11 mouse cellular contexts compared by ENCODE assay signal in genomic region chr19:3333694-3334515, GRCm38 (mm10). TPM values are rescaled to one million over a fixed set of nuclear protein-coding genes. Genes with fewer than 3 reads are reported as not detected.
A peak's percentile ranks its signal among the peaks of the same experiment; 100 is the strongest.
DNase-seq lines count a peak whose midpoint lies in the region; ATAC-seq and TF ChIP-seq lines count a peak whose summit lies in the region.
"Had no signal": no experiment of that assay in that cellular context is flagged by ENCODE, and none has a peak within 500 bp of the region (broad histone marks: within the 10 kb centered on the region; RNA-seq: fewer than 3 reads in every experiment).

No protein-coding gene starts in this region.

- peak overlapping the region; percentile 56 for H3K27ac ChIP-seq in hindbrain, embryonic 11.5 days (ENCODE audit: low read depth, low read length)
- H3K27ac ChIP-seq in stomach, postnatal 0 days (replicated peaks) = peak overlapping the region; percentile 35
- no peak overlapping the region for H3K27ac ChIP-seq in heart, adult 2 months
- H3K27ac ChIP-seq: forebrain, embryonic 12.5 days; limb, embryonic 12.5 days had no signal

- DNase-seq in urinary bladder, adult 2 months (ENCODE audit: low spot score) = peak; percentile 38
- DNase-seq in urinary bladder, postnatal 25 days (ENCODE audit: low spot score) = no peak
- peak; percentile 34 for DNase-seq in hindbrain, embryonic 11.5 days (ENCODE audit: low spot score)
- DNase-seq in liver = peak; percentile 50
- peak; percentile 54 for DNase-seq in stomach, postnatal 0 days (ENCODE audit: low spot score)
- no peak for DNase-seq in left cerebral cortex, postnatal 36 days (ENCODE audit: low spot score in 2 of 2)
- DNase-seq in lung, postnatal 4 days = no peak
- no peak for DNase-seq in heart, adult 2 months
- DNase-seq: right cerebral cortex, adult 18-20 months had no signal

- ATAC-seq in hindbrain, embryonic 11.5 days (ENCODE audit: low FRiP score) = peak; percentile 75
- peak; percentile 52 for ATAC-seq in stomach, postnatal 0 days (ENCODE audit: low FRiP score, low TSS enrichment)

- no peaks in the 10 kb centered on the region for H3K9me3 ChIP-seq in hindbrain, embryonic 11.5 days (ENCODE audit: control insufficient read depth, low read length)
- no peaks in the 10 kb centered on the region for H3K9me3 ChIP-seq in stomach, postnatal 0 days (ENCODE audit: control insufficient read depth, low read length)
- H3K9me3 ChIP-seq: forebrain, embryonic 12.5 days; limb, embryonic 12.5 days had no signal

- intact Hi-C loops in left cerebral cortex, postnatal 36 days (cut with DNase I) = no loop called here
- intact Hi-C loops in heart, adult 2 months (cut with DNase I) = no loop called here

- no peak overlapping the region for H3K4me2 ChIP-seq in hindbrain, embryonic 11.5 days (replicated peaks; ENCODE audit: low read depth, low read length)
- H3K4me2 ChIP-seq in stomach, postnatal 0 days (replicated peaks; ENCODE audit: low read depth) = no peak overlapping the region
- H3K4me2 ChIP-seq: forebrain, embryonic 12.5 days; limb, embryonic 12.5 days had no signal

- no peaks in the 10 kb centered on the region for H3K36me3 ChIP-seq in hindbrain, embryonic 11.5 days (ENCODE audit: control insufficient read depth, insufficient read depth, low read length)
- H3K36me3 ChIP-seq in stomach, postnatal 0 days (ENCODE audit: control insufficient read depth, insufficient read depth, low read length) = no peaks in the 10 kb centered on the region
- H3K36me3 ChIP-seq in heart, adult 2 months (ENCODE audit: control insufficient read depth, insufficient read depth, low read length) = peaks cover 10% of the 10 kb centered on the region
- H3K36me3 ChIP-seq: forebrain, embryonic 12.5 days; limb, embryonic 12.5 days had no signal

- peaks cover 26% of the 10 kb centered on the region for H3K79me2 ChIP-seq in heart, adult 2 months (replicated peaks; ENCODE audit: control insufficient read depth, insufficient read depth, low read length)

- WGBS in hindbrain, embryonic 11.5 days = 54% methylated on average over 17 of the region's 17 CpGs
- 70% methylated on average over 17 of the region's 17 CpGs for WGBS in stomach, postnatal 0 days
- WGBS in heart, adult 2 months = 66% methylated on average over 17 of the region's 17 CpGs

- peak; percentile 54 for TF ChIP-seq EP300 in stomach, postnatal 0 days (optimal IDR thresholded peaks at IDR 0.05)
- no peak for TF ChIP-seq EP300 in heart, adult 2 months (IDR thresholded peaks at IDR 0.05; ENCODE audit: insufficient read depth, low read depth, low read length)

- no peak overlapping the region for H3K9ac ChIP-seq in hindbrain, embryonic 11.5 days (ENCODE audit: low read depth, low read length)
- no peak overlapping the region for H3K9ac ChIP-seq in stomach, postnatal 0 days (ENCODE audit: low read length)
- no peak overlapping the region for H3K9ac ChIP-seq in heart, adult 2 months (ENCODE audit: low read depth, low read length)
- H3K9ac ChIP-seq: forebrain, embryonic 12.5 days; limb, embryonic 12.5 days had no signal

- peaks cover 1% of the 10 kb centered on the region; the same call in 1 of the 2 replicates for H3K27me3 ChIP-seq in hindbrain, embryonic 11.5 days (ENCODE audit: control insufficient read depth, insufficient read depth, low read length)
- no peaks in the 10 kb centered on the region for H3K27me3 ChIP-seq in stomach, postnatal 0 days (ENCODE audit: control insufficient read depth, insufficient read depth, low read length)
- H3K27me3 ChIP-seq in heart, adult 2 months (ENCODE audit: control insufficient read depth, insufficient read depth, low read length) = no peaks in the 10 kb centered on the region
- H3K27me3 ChIP-seq: forebrain, embryonic 12.5 days; limb, embryonic 12.5 days had no signal

- no peak overlapping the region for H3K4me3 ChIP-seq in hindbrain, embryonic 11.5 days (ENCODE audit: low read depth, low read length)
- H3K4me3 ChIP-seq in stomach, postnatal 0 days (ENCODE audit: low read depth, low read length) = no peak overlapping the region
- no peak overlapping the region for H3K4me3 ChIP-seq in heart, adult 2 months
- H3K4me3 ChIP-seq: forebrain, embryonic 12.5 days; limb, embryonic 12.5 days had no signal

- no peak for TF ChIP-seq CTCF in stomach, postnatal 0 days (IDR thresholded peaks at IDR 0.05; ENCODE audit: low read depth)
- TF ChIP-seq CTCF in heart, adult 2 months (IDR thresholded peaks at IDR 0.05) = no peak

- peaks cover 3% of the 10 kb centered on the region; the same call in 1 of the 2 replicates for H3K4me1 ChIP-seq in hindbrain, embryonic 11.5 days (replicated peaks; ENCODE audit: control insufficient read depth, insufficient read depth, low read length)
- H3K4me1 ChIP-seq in stomach, postnatal 0 days (replicated peaks; ENCODE audit: control insufficient read depth, insufficient read depth) = peaks cover 3% of the 10 kb centered on the region; the same call in 1 of the 2 replicates
- peaks cover 43% of the 10 kb centered on the region for H3K4me1 ChIP-seq in heart, adult 2 months (ENCODE audit: control insufficient read depth, insufficient read depth, low read length)
- H3K4me1 ChIP-seq: limb, embryonic 12.5 days had no signal

- TF ChIP-seq POLR2A in heart, adult 2 months (IDR thresholded peaks at IDR 0.05; ENCODE audit: insufficient read depth, low read depth, low read length) = no peak

RNA-seq across cellular contexts. Expression of gene Cpt1a, which starts 11.8 kb away (rescaled TPM):
- polyA plus RNA-seq in urinary bladder, adult 2 months (2012; rRNA removed) = 61.6 and 67.1 TPM in 2 replicates
- 6.6 and 8.8 TPM in 2 replicates for polyA plus RNA-seq in hindbrain, embryonic 11.5 days (2014; fragmentation: Nextera tagmentation; extraction: Ambion mirVana)
- 59.5 and 62.0 TPM in 2 replicates for polyA plus RNA-seq in stomach, postnatal 0 days (2015; fragmentation: Nextera tagmentation; extraction: Ambion mirVana)
- total RNA-seq in left cerebral cortex, postnatal 36 days (2021) = 10 to 100 TPM; 25.5 to 31.1 TPM
- 10 to 100 TPM; 44.0 to 54.7 TPM for total RNA-seq in heart, adult 2 months (2021)
- 42.9 and 49.4 TPM in 2 replicates for polyA plus RNA-seq in heart, adult 2 months (2012; rRNA removed)

RNA-seq across cellular contexts. Expression of gene Ighmbp2, which starts 51.1 kb away (rescaled TPM):
- polyA plus RNA-seq in urinary bladder, adult 2 months (2012; rRNA removed) = 5.8 and 7.0 TPM in 2 replicates
- 6.0 and 7.5 TPM in 2 replicates for polyA plus RNA-seq in hindbrain, embryonic 11.5 days (2014; fragmentation: Nextera tagmentation; extraction: Ambion mirVana)
- 3.9 and 4.0 TPM in 2 replicates for polyA plus RNA-seq in stomach, postnatal 0 days (2015; fragmentation: Nextera tagmentation; extraction: Ambion mirVana)
- 10 to 100 TPM; 10.7 TPM for total RNA-seq in left cerebral cortex, postnatal 36 days (2021)
- total RNA-seq in heart, adult 2 months (2021) = 1 to 10 TPM; 2.2 to 2.8 TPM
- 2.3 and 2.7 TPM in 2 replicates for polyA plus RNA-seq in heart, adult 2 months (2012; rRNA removed)

RNA-seq across cellular contexts. Expression of gene Mrpl21, which starts 51.2 kb away (rescaled TPM):
- 43.3 and 55.7 TPM in 2 replicates for polyA plus RNA-seq in urinary bladder, adult 2 months (2012; rRNA removed)
- 124 and 133 TPM in 2 replicates for polyA plus RNA-seq in hindbrain, embryonic 11.5 days (2014; fragmentation: Nextera tagmentation; extraction: Ambion mirVana)
- polyA plus RNA-seq in stomach, postnatal 0 days (2015; fragmentation: Nextera tagmentation; extraction: Ambion mirVana) = 81.6 and 87.2 TPM in 2 replicates
- 10 to 100 TPM; 49.8 to 55.3 TPM for total RNA-seq in left cerebral cortex, postnatal 36 days (2021)
- 10 to 100 TPM; 79.4 to 90.1 TPM for total RNA-seq in heart, adult 2 months (2021)
- polyA plus RNA-seq in heart, adult 2 months (2012; rRNA removed) = 65.3 and 76.9 TPM in 2 replicates

RNA-seq across cellular contexts. Expression of gene Tesmin, which starts 54.8 kb away (rescaled TPM):
- polyA plus RNA-seq in urinary bladder, adult 2 months (2012; rRNA removed) = 0.15 and 0.17 TPM in 2 replicates
- 0.36 and 0.38 TPM in 2 replicates for polyA plus RNA-seq in hindbrain, embryonic 11.5 days (2014; fragmentation: Nextera tagmentation; extraction: Ambion mirVana)
- 0.34 and 0.48 TPM in 2 replicates for polyA plus RNA-seq in stomach, postnatal 0 days (2015; fragmentation: Nextera tagmentation; extraction: Ambion mirVana)
- under 1 TPM; 0.20 to 0.48 TPM for total RNA-seq in left cerebral cortex, postnatal 36 days (2021)
- 1 to 10 TPM; 2.5 to 2.6 TPM for total RNA-seq in heart, adult 2 months (2021)
- 1.8 and 2.2 TPM in 2 replicates for polyA plus RNA-seq in heart, adult 2 months (2012; rRNA removed)

Comparison
In these comparisons a context has a peak if more than half of its experiments do, and no peak if none do; other contexts are left out.
1. DNase-seq: peak in urinary bladder, adult 2 months (single experiment), hindbrain, embryonic 11.5 days (single experiment), liver (single experiment) and stomach, postnatal 0 days (single experiment); none in urinary bladder, postnatal 25 days (single experiment), left cerebral cortex, postnatal 36 days (0 of 2), lung, postnatal 4 days (0 of 2) and heart, adult 2 months (0 of 2).